Mouse (Mus musculus): ENCODE results near the gene Fcrlb. TPM values are rescaled to one million over a fixed set of nuclear protein-coding genes. Genes with fewer than 3 reads are reported as not detected.

The Fcrlb gene
- polyA plus RNA-seq, 1 experiment: not detected

DNA sequence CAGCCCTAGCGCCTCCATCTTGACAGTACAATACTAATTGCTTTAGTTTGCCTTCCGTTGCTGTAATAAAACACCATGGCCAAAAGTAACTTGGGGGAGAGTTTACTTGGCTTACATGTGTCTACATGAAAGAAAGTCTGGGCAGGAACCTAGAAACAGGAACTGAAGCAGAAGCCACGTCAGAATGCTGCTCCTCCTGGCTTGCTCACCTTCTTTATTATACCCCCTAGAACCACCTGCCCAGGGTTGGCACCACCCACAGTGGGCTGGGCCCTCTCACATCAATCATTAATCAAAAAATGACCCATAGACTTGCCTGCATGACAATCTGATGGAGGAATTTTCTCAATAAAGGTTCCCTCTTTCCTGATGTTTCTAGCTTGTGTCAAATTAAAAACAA, 48.0 kb downstream of the Fcrlb start:
- Histone ChIP-seq H3K4me1 (ENCODE audit: control insufficient read depth, insufficient read depth, low read length) (no peaks in the 10 kb centered on the region), H3K4me3 (ENCODE audit: insufficient read depth, low read length) (no peak overlapping the region), H3K27ac (ENCODE audit: insufficient read depth, low read length) (no peak overlapping the region)
- TF ChIP-seq CTCF (IDR thresholded peaks at IDR 0.05; ENCODE audit: borderline replicate concordance, insufficient read depth, low read length): no peak
- TF ChIP-seq POLR2A (IDR thresholded peaks at IDR 0.05; ENCODE audit: low read depth, low read length): no peak

DNA sequence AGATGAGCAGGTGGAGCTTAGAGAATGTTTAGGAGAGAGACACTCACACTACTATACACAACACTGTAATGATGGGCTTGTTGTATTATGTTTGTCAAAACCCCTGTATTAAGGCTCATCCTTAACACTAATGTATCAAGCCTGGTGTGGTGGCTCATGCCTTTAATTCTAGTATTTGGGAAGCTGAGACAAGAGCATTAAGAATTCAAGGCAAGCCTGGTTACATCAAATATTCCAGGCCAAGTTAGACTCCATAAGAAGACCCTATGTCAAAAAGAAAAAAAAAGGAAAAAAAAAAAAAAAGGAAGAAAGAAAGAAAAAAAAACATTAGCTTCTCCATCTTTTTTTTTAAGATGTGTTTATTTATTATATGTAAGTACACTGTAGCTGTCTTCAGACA, 48.5 kb downstream of the Fcrlb start:
- TF ChIP-seq POLR2A (IDR thresholded peaks at IDR 0.05; ENCODE audit: low read depth, low read length): no peak
- TF ChIP-seq CTCF (IDR thresholded peaks at IDR 0.05; ENCODE audit: borderline replicate concordance, insufficient read depth, low read length): no peak
- no peaks in the 10 kb centered on the region for H3K4me1 ChIP-seq (ENCODE audit: control insufficient read depth, insufficient read depth, low read length)
- no peak overlapping the region for H3K4me3 ChIP-seq (ENCODE audit: insufficient read depth, low read length)
- H3K27ac ChIP-seq (ENCODE audit: insufficient read depth, low read length): no peak overlapping the region

DNA sequence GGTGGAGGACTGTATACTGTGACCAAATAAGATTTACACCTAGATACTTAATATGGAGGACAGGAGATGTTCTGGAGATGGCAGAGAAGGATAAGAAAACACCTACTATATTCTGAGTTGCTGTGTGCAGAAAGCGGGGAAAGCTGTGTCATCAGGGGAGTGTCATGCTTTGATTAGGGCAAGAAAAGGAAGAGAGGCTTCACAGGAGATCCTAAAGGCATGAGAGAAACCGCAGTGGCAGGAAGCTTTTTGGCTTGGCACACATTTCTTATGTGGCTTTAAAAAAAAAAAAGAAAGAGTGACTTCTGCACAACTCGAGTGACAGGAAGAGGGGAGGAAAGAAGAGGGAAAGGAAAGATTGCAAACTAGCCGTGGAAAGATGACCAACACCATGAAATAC, 49.7 kb downstream of the Fcrlb start:
- no peak for TF ChIP-seq POLR2A (IDR thresholded peaks at IDR 0.05; ENCODE audit: low read depth, low read length)
- no peak for TF ChIP-seq CTCF (IDR thresholded peaks at IDR 0.05; ENCODE audit: borderline replicate concordance, insufficient read depth, low read length)
- Histone ChIP-seq H3K27ac (ENCODE audit: insufficient read depth, low read length) (no peak overlapping the region), H3K4me1 (ENCODE audit: control insufficient read depth, insufficient read depth, low read length) (no peaks in the 10 kb centered on the region), H3K4me3 (ENCODE audit: insufficient read depth, low read length) (no peak overlapping the region)

DNA sequence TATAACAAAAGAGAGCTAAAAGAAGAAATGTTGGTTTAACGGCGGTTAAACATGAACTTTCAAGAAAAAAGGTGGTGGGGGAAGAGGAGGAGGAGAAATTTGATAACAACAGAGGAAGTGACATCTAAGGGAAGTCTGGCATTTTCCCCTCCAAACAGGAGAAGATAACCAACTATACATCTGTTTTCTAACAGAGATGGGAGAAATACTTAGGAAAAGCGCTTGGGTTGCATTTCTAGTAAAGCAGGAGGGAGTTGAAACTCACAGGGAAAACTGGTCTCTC, 50.4 kb downstream of the Fcrlb start:
- Histone ChIP-seq H3K4me3 (ENCODE audit: insufficient read depth, low read length) (no peak overlapping the region), H3K4me1 (ENCODE audit: control insufficient read depth, insufficient read depth, low read length) (no peaks in the 10 kb centered on the region), H3K27ac (ENCODE audit: insufficient read depth, low read length) (no peak overlapping the region)
- TF ChIP-seq POLR2A (IDR thresholded peaks at IDR 0.05; ENCODE audit: low read depth, low read length): no peak
- no peak for TF ChIP-seq CTCF (IDR thresholded peaks at IDR 0.05; ENCODE audit: borderline replicate concordance, insufficient read depth, low read length)

DNA sequence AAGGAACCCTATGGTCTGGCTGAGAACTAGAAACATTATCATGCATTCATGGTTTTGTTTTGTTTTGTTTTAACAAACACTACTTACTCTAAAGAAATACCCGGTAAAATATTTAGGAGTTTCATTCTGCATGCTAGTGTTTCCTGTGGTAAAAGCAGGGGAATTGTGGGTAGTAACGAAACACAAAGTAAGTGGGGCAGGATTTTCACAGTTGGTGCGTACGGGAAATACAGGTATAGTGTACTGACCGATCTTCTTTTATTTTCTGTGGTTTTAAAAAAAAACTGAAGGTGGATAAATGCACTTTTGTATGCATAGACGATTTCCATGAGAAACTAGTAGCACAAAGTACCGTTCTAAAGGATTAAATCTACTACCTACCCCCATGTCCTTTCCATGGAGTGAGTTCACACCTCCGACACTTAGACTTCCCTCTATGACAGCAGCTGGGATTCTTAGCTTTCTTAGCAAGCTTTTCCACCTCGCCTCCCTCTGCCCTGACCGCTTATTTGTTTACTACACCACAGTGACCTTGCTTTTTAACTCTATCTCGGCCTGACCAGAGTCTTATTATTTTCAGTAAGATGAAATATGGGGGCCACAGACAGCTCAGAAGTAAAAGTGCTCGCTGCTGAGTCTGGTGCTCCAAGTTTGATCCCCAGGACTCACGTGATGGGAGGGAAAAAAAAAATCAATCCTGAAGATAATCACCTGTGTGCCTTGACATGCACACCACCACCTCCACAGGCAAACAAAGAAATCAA, 50.9 kb downstream of the Fcrlb start:
- TF ChIP-seq POLR2A (IDR thresholded peaks at IDR 0.05; ENCODE audit: low read depth, low read length): no peak
- Histone ChIP-seq H3K4me3 (ENCODE audit: insufficient read depth, low read length) (no peak overlapping the region), H3K27ac (ENCODE audit: insufficient read depth, low read length) (no peak overlapping the region)

DNA sequence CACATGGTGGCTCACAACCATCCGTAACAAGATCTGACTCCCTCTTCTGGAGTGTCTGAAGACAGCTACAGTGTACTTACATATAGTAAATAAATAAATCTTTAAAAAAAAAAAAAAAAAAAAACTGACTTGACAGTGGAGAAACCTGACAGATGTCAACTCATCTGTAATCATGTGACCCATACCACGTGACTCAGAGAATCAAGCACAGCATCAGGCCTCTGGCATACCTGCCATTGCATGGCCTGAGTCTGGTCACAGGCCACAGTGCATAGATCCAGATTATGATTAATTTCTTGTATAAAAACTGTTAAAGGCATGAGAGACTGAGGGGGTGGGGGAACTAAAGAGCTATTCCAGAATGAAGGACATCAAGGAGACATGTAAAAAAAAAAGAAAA, 53.9 kb downstream of the Fcrlb start:
- no peak overlapping the region for H3K4me3 ChIP-seq (ENCODE audit: insufficient read depth, low read length)
- H3K27ac ChIP-seq (ENCODE audit: insufficient read depth, low read length): no peak overlapping the region
- TF ChIP-seq CTCF (IDR thresholded peaks at IDR 0.05; ENCODE audit: borderline replicate concordance, insufficient read depth, low read length): no peak
- no peak for TF ChIP-seq POLR2A (IDR thresholded peaks at IDR 0.05; ENCODE audit: low read depth, low read length)
- peaks cover 2% of the 10 kb centered on the region; the same call in 1 of the 2 replicates for H3K4me1 ChIP-seq (ENCODE audit: control insufficient read depth, insufficient read depth, low read length)

More for the DNA sequence above, 50.9 kb downstream of the Fcrlb start:
- H3K4me1 ChIP-seq (ENCODE audit: control insufficient read depth, insufficient read depth, low read length): no peaks in the 10 kb centered on the region

DNA sequence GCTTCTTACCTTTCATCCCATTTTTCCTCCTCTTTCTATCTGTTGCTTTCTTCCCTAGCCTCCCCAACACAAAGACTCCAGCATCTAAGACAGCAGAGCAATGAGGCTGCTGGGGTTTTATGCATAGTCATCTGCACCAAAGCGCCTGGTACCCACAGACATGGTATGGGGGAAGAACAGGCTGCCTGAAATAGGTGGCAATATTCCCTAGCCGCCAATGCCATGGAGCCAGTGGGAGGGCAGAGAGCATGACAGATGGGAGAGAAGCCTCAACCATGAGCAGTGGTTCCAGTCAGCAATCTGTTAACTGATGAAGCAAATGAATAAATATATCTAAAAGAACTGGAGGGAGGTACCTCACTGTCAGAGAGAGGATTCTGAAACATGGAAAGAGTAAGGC, 55.4 kb downstream of the Fcrlb start:
- TF ChIP-seq POLR2A (IDR thresholded peaks at IDR 0.05; ENCODE audit: low read depth, low read length) (no peak), CTCF (IDR thresholded peaks at IDR 0.05; ENCODE audit: borderline replicate concordance, insufficient read depth, low read length) (no peak)
- peaks cover 6% of the 10 kb centered on the region for H3K4me1 ChIP-seq (ENCODE audit: control insufficient read depth, insufficient read depth, low read length)
- H3K4me3 ChIP-seq (ENCODE audit: insufficient read depth, low read length): no peak overlapping the region
- H3K27ac ChIP-seq (ENCODE audit: insufficient read depth, low read length): no peak overlapping the region

Other genes starting within 250 kb of the Fcrlb start
- gene Atf6, start 45.2 kb downstream of the Fcrlb start, polyA plus RNA-seq (2011; ENCODE audit: insufficient read length, low read depth, missing spikeins): 26.8 and 29.2 TPM in 2 replicates
- gene Gm26620, start 27.9 kb downstream of the Fcrlb start, polyA plus RNA-seq (2011; ENCODE audit: insufficient read length, low read depth, missing spikeins): not detected in 2 replicates
- 20.0 and 28.4 TPM in 2 replicates for gene Dusp12, start 27.4 kb downstream of the Fcrlb start, polyA plus RNA-seq (2011; ENCODE audit: insufficient read length, low read depth, missing spikeins)
- gene Fcrla, start 14.6 kb upstream of the Fcrlb start, polyA plus RNA-seq (2011; ENCODE audit: insufficient read length, low read depth, missing spikeins): not detected in 2 replicates
- 0.51 TPM in 1 of 2 replicates, not detected in the other for gene Fcgr2b, start 63.6 kb upstream of the Fcrlb start, polyA plus RNA-seq (2011; ENCODE audit: insufficient read length, low read depth, missing spikeins)
- not detected in 2 replicates for gene Fcgr4, start 106.0 kb upstream of the Fcrlb start, polyA plus RNA-seq (2011; ENCODE audit: insufficient read length, low read depth, missing spikeins)
- gene Fcgr3, start 152.0 kb upstream of the Fcrlb start, polyA plus RNA-seq (2011; ENCODE audit: insufficient read length, low read depth, missing spikeins): 3.9 TPM in 1 of 2 replicates, not detected in the other
- 2.4 and 2.5 TPM in 2 replicates for gene Cfap126, start 201.0 kb upstream of the Fcrlb start, polyA plus RNA-seq (2011; ENCODE audit: insufficient read length, low read depth, missing spikeins)
- gene Sdhc, start 237.7 kb upstream of the Fcrlb start, polyA plus RNA-seq (2011; ENCODE audit: insufficient read length, low read depth, missing spikeins): 297 and 334 TPM in 2 replicates
- gene Mpz, start 237.8 kb upstream of the Fcrlb start, polyA plus RNA-seq (2011; ENCODE audit: insufficient read length, low read depth, missing spikeins): 1.2 TPM in 1 of 2 replicates, not detected in the other

Data from embryonic fibroblast, embryonic 13.5 days (primary cell).